Mouse (Mus musculus) cerebellum, adult 2 months (tissue): Measurements from ENCODE around the gene Eddm3b. TPM values are rescaled to one million over a fixed set of nuclear protein-coding genes. Genes with fewer than 3 reads are reported as not detected.
"Not testable (repeated sequence)": the region's sequence is repeated elsewhere in the genome, so short reads cannot be mapped to it uniquely, and the experiment has no call there.

ENCODE experiments used
- DNase-seq, 2 experiments: peaks; one replicate each; pipeline ENCODE4 v3.0.0; 2021
- H3K27ac ChIP-seq: fragments of 200-500 bp; 2 replicates; pipeline ENCODE4 v1.5.1; 2012; ENCODE audit warnings: low read length, control low read depth, inconsistent platforms; ENCODE audit not compliant: insufficient read depth
- H3K27me3 ChIP-seq: fragments of 200-500 bp; 2 replicates; pipeline ENCODE4 v1.6.1; 2012; ENCODE audit warnings: inconsistent platforms, mild to moderate bottlenecking, low read length, moderate library complexity; ENCODE audit not compliant: control insufficient read depth, insufficient read depth
- H3K4me1 ChIP-seq: fragments of 200-500 bp; 2 replicates; pipeline ENCODE4 v1.6.1; 2011; ENCODE audit warnings: low read length; ENCODE audit not compliant: control insufficient read depth, insufficient read depth
- H3K4me3 ChIP-seq: fragments of 200-500 bp; replicated peaks from 2 replicates; pipeline ENCODE3; 2011; ENCODE audit warnings: mild to moderate bottlenecking, low read depth, low read length, control low read depth; ENCODE audit not compliant: insufficient read depth
- CTCF ChIP-seq: fragments of 200-500 bp; IDR thresholded peaks from 2 replicates; pipeline ENCODE4 v1.5.1; 2011; ENCODE audit warnings: low read depth, mild to moderate bottlenecking, control low read depth, low read length, moderate library complexity, borderline replicate concordance; ENCODE audit not compliant: insufficient read depth
- POLR2A ChIP-seq: fragments of 200-500 bp; IDR thresholded peaks from 2 replicates; pipeline ENCODE4 v1.6.1; 2011; ENCODE audit warnings: low read length, control low read depth, borderline replicate concordance; ENCODE audit not compliant: insufficient read depth
- WGBS: fragments of 180-500 bp; shearing (Covaris S2); methylation state at CpG from one replicate; pipeline ENCODE4 v1.1.7; 2018; 5-methylcytosine and 5-hydroxymethylcytosine counted together
- polyA plus RNA-seq: library from polyadenylated mRNA; depleted of rRNA; stranded (reverse); fragments of >200 nt; gene quantifications from 2 replicates; pipeline ENCODE4 v1.2.3, GENCODE M21; 2012

Eddm3b gene
- polyA plus RNA-seq, 1 experiment, result not detected

DNA sequence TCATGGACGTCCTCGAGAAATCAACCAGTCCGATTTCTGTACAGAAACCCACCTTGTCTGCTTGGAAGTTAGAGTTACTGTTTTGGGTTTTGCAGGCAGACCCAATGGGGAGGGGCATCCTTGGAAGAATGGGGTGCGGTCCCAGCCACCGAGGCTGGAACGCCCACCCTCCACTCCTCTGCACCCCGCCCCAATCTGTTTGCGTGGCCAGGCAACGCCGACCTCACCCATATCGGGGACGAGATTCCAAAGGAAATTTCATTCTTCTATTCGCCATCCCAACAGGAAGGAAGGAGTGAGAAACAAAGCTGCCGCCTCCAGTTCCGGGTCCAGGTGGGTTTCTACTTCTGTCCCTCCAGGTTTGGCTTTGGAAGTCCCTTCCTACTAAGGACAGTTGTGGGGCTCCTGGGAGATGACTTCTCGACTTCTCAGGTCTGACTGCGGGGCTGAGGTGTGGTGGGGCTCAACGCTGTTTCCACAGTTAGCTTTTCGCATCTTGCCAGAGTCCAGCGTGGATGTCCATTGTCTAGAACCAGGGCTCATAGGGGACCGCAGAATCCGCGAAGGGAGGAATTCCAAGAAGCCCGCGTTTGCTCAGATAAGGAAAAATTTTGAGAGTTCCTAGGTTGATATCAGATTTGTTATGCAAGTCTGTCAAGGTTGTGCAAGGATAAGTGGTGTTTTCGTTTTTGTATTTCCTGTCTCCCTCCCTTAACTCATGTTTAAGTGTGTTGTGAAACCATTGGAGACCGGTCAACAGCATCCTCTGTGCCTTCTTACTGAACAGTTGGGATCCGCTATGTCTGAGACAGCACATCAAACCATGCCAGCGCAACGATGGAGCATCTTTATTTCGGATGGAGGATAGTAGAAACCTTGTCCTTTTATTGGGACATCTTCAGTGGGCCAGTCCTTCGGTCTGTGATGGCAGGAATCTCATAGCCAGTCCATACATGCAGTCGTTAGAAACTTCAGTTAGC, 23.0 kb upstream of the Eddm3b start, which contains the start of the genes Rnase4 and Ang:
Gene Rnase4, plus strand, starts transcription at position 157 of the 980 bp plus-strand sequence.
Gene Ang, plus strand, starts transcription at position 230 of the 980 bp plus-strand sequence.
- WGBS, result 5% methylated on average over 33 of the region's 33 CpGs
- H3K27ac ChIP-seq, result peak within 1 kb of the TSS; percentile 8; the same call in 1 of the 2 replicates
- peak; percentile 44 to 56 for DNase-seq
- no peak for TF ChIP-seq POLR2A
- TF ChIP-seq CTCF, result no peak
- H3K4me3 ChIP-seq, result peak within 1 kb of the TSS; percentile 81
- no peaks in the 10 kb centered on the region for H3K27me3 ChIP-seq
- no peaks in the 10 kb centered on the region for H3K4me1 ChIP-seq

DNA sequence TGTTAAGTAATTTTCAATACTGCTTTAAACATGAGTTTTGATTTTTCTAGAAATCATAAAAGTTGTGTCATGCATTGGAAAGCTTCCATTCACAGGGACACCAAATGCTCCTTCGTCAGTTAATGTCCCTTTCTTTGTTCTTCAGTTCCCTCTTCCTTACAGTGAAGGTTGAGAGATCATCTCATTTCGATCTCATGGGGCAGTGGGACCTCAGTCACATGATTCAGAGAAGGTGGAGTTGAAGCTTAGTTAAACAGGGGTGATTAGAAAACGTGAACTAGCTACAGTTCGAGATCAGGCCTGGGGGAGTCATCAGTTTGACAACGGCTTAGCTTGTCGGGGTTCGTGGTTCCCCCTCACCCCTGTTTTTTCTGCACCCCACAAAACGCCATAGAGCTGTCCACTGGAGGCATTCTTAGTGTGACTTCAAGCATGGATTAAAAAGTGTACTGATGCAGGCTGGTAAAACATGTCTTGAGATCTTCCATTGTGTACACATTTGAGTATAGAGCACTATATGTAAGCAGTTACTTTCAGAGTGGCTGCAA, 22.1 kb upstream of the Eddm3b start:
- Histone ChIP-seq H3K27me3 (no peaks in the 10 kb centered on the region), H3K4me1 (no peaks in the 10 kb centered on the region), H3K27ac (no peak overlapping the region), H3K4me3 (peak overlapping the region; percentile 46)
- no peak for DNase-seq
- TF ChIP-seq POLR2A, result no peak
- TF ChIP-seq CTCF, result no peak
- 62% methylated on average over 8 of the region's 8 CpGs for WGBS

DNA sequence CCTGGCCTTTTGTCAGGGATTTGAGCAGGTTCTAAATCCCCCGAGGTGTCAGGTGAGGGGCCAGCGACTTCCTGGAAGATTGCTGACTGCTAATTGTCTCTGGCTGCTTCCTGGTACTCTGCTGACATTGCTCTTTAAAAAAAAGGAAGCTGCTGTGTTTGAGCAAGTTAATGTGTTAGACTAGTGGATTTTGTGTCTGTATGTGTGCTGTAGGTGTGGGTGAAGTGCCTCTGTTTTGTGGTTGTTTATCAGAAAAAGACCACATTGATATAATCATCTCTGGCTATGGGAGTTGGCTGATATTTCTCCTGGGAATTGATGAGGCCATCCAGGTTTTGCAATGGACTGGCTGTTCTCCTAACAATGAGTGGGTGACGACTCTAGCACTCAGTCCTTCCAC, 20.7 kb upstream of the Eddm3b start:
- TF ChIP-seq CTCF, result no peak
- TF ChIP-seq POLR2A, result no peak
- H3K4me3 ChIP-seq, result no peak overlapping the region
- 57% methylated on average over 3 of the region's 3 CpGs for WGBS

DNA sequence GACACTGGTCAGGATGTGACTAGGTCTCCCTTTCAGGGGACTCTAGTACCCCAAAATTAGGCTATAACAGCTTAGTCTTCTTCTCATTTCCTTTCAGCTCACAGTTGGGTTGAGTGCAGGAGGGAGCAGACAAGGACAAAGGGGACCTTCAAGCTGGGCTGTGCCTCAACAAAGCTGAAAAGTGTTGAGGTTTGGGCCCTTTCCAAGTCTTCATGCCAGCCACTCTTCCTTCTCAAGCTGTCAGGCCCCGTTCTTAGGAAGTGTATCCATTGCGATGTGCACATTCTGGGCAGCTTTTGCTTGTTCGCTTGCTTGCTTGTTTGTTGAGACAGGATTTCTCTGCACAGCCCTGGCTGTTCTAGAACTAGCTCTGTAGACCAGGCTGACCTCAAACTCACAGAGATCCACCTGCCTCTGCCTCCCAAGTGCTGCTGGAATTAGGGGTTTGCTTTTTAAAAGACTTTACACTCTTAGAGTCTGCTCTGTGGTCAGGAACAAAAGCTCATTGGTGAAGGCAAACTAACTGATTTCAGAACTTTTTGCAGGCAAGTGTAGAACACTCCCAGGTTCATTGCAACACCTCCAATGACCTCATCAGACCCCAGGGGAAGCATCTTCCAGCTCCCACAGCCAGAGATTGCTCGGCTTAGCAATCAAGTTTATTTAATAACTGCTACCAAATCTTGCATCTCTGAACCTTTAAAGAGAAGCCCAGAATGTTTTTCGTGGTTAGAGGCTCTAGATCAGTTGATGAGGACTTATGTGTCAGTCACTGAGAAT, 19.9 kb upstream of the Eddm3b start:
- H3K4me3 ChIP-seq, result no peak overlapping the region
- TF ChIP-seq POLR2A, result no peak
- TF ChIP-seq CTCF, result no peak
- no peaks in the 10 kb centered on the region for H3K27me3 ChIP-seq
- H3K4me1 ChIP-seq, result no peaks in the 10 kb centered on the region
- no peak for DNase-seq
- WGBS, result 66% methylated on average over 5 of the region's 5 CpGs
- H3K27ac ChIP-seq, result no peak overlapping the region

More for the DNA sequence above, 20.7 kb upstream of the Eddm3b start:
- no peak for DNase-seq
- Histone ChIP-seq H3K27me3 (no peaks in the 10 kb centered on the region), H3K4me1 (no peaks in the 10 kb centered on the region), H3K27ac (no peak overlapping the region)

DNA sequence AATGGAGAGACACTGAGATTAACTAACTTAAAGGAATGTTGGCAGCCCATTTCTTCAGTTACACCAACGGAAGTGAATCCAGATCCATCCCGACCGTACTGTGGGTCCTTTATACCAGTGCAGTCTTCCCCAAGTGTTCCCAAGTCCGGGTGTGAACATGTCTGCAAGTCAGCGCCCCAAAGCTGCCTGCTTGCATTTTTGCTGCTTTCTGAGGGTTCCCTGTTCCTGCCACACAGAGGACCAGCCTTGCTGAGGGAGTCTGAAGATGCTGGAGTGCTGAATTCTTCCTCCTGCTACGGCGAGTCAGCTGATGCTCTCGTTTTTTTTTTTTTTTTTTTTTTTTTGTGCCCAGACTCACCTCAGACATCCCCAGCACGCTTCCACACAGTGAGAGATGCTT, 19.3 kb upstream of the Eddm3b start:
- Histone ChIP-seq H3K27ac (no peak overlapping the region), H3K27me3 (no peaks in the 10 kb centered on the region), H3K4me3 (no peak overlapping the region), H3K4me1 (no peaks in the 10 kb centered on the region)
- 77% methylated on average over 9 of the region's 9 CpGs for WGBS
- TF ChIP-seq POLR2A, result no peak
- no peak for TF ChIP-seq CTCF
- no peak for DNase-seq

DNA sequence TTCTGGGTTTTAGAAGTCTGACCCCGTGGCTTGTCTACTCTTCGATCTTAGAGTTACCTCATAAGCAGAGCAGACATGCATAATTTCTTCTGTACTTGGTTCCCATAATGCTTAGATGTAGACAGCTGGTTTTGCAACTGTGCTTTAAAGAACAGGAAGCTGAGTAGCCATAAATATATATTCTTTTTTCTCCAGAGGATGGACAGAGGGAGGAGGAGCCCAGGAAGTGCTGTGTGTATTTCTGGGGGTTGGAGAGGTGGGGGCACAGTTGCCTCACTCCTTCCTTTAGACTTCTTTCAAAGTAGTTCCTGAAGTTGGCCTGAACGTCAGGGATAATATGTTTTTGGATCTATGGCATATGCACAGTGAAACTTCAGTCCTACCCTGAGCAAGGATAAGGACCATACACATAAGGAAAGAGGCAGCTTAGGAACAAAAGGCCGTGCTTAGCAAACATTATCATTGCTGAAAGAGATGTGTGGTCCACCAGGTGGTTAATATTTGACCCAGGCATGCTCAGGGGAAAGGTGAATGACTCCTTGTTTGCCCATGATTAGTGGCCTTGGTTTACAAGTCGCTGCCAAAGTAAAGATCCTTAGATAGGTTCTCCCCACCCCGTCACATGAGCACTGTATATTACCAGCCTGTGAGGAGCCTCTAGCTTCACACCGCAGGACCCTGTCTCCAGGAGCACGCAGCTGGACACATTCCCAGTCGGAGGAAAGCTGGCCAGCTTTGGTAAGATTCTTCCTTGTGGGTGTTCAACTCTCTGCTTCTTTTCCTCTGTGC, 18.3 kb upstream of the Eddm3b start:
- 50% methylated on average over 9 of the region's 9 CpGs for WGBS
- H3K4me3 ChIP-seq, result no peak overlapping the region
- H3K27ac ChIP-seq, result no peak overlapping the region
- no peaks in the 10 kb centered on the region for H3K4me1 ChIP-seq
- no peaks in the 10 kb centered on the region for H3K27me3 ChIP-seq
- no peak for TF ChIP-seq POLR2A
- DNase-seq, result no peak

DNA sequence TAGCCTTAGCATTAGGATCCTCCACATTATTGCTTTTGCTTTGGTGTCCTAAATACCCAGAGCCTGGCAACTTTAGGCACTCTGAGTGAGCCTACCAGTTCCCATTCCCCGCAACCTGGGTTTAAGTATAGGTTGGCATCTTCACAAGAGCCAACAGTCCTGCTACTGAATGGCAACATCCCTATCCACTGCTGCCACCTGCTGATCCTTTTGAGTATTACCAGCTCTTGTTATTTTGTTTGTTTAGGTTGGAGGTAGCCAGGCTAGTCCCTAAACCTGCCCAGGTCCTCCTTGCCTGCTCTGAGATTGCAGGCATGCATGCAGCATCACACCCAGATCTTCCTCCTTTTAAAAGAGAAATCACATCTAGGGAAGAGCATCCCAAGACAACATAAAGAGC, 15.9 kb upstream of the Eddm3b start:
- H3K4me3 ChIP-seq, H3K27ac ChIP-seq, H3K4me1 ChIP-seq, H3K27me3 ChIP-seq: not testable (repeated sequence)
- peak; percentile 64; the same call in 1 of the 2 replicates for TF ChIP-seq CTCF
- 8% methylated on average over 1 of the region's 1 CpGs for WGBS
- peak; percentile 73 to 79 for DNase-seq
